Mouse (Mus musculus) bone marrow macrophage, adult 2 months (primary cell): ENCODE results near the gene Mycl.
"Not testable (repeated sequence)": the region's sequence is repeated elsewhere in the genome, so short reads cannot be mapped to it uniquely, and the experiment has no call there.

Experiments used
- CTCF ChIP-seq: IDR thresholded peaks from 2 replicates; pipeline ENCODE4 v1.5.1; 2012; ENCODE audit warnings: low read depth, mild to moderate bottlenecking, low read length, moderate library complexity
- POLR2A ChIP-seq: IDR thresholded peaks from 2 replicates; pipeline ENCODE4 v1.6.1; 2012; ENCODE audit warnings: mild to moderate bottlenecking, low read depth, low read length, borderline replicate concordance

- not testable (repeated sequence) for TF ChIP-seq CTCF, POLR2A
These were observed 17.0 kb downstream of the Mycl start for GRCm38 (mm10) chr4:123012501-123012900.
